Mouse (Mus musculus) liver, postnatal 0 days (tissue): ENCODE measurements around the gene Pex14.

Experiments
- CTCF ChIP-seq: sonication (generic); IDR thresholded peaks from 2 replicates; pipeline ENCODE4 v1.5.1; 2016; ENCODE audit warnings: antibody characterized with exemption, low read depth
- EP300 ChIP-seq: IDR thresholded peaks from 2 replicates; pipeline ENCODE4 v1.6.1; 2016; ENCODE audit warnings: antibody characterized with exemption, low read depth, mild to moderate bottlenecking

DNA sequence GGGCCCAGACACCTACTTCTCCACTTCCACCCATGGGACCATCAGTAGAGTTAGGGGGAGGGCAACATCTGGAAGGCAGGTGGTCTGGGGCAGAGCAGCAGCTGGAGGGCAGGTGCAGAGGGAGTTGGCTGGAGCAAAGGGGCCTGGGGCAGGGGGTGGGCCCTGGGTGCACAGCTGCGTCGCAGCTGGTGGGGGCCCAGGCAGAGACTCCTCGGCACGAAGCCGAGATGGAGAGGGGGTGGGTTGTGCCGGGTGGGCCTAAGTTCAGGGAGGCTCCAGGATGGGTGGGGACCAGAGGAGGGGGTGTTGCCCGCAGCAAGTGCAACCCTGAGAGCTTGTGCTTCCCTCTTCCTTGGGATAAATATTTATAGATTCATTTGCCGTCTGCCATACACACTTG lies 173.2 kb downstream of the Pex14 start:
- TF ChIP-seq CTCF (no peak), EP300 (no peak)
